Mouse (Mus musculus) ES-Bruce4 (cell line): ENCODE results near the gene Rbbp8nl. TPM values are rescaled to one million over a fixed set of nuclear protein-coding genes. Genes with fewer than 3 reads are reported as not detected.

Experiments used
- H3K27ac ChIP-seq: 2 replicates; pipeline ENCODE4 v1.5.1; 2012; ENCODE audit warnings: low read length, inconsistent platforms; ENCODE audit not compliant: insufficient read depth
- H3K27me3 ChIP-seq: 2 replicates; pipeline ENCODE4 v1.6.1; 2012; ENCODE audit warnings: mild to moderate bottlenecking, low read length, inconsistent platforms; ENCODE audit not compliant: control insufficient read depth, poor library complexity, insufficient read depth, severe bottlenecking
- H3K36me3 ChIP-seq: 2 replicates; pipeline ENCODE4 v1.6.1; 2012; ENCODE audit warnings: inconsistent platforms, mild to moderate bottlenecking, low read length, moderate library complexity; ENCODE audit not compliant: control insufficient read depth, poor library complexity, insufficient read depth, severe bottlenecking
- H3K4me1 ChIP-seq: one replicate; pipeline ENCODE4 v1.8.1; 2011; ENCODE audit warnings: low read length; ENCODE audit not compliant: control insufficient read depth, insufficient read depth
- H3K4me3 ChIP-seq: 2 replicates; pipeline ENCODE4 v1.5.1; 2011; ENCODE audit warnings: low read depth, mild to moderate bottlenecking, low read length
- H3K9ac ChIP-seq: 2 replicates; pipeline ENCODE4 v1.6.1; 2012; ENCODE audit warnings: low read depth, mild to moderate bottlenecking, inconsistent platforms; ENCODE audit not compliant: poor library complexity, severe bottlenecking
- H3K9me3 ChIP-seq: replicated peaks from 2 replicates; pipeline ENCODE4 v1.6.1; 2012; ENCODE audit warnings: mild to moderate bottlenecking, low read length, inconsistent platforms; ENCODE audit not compliant: control insufficient read depth, poor library complexity, insufficient read depth, severe bottlenecking
- CTCF ChIP-seq: IDR thresholded peaks from one replicate; pipeline ENCODE4 v1.8.1; 2011; ENCODE audit warnings: low read depth, low read length
- EP300 ChIP-seq: IDR thresholded peaks from 2 replicates; pipeline ENCODE4 v1.6.1; 2011; ENCODE audit warnings: low read depth, low read length; ENCODE audit not compliant: insufficient read depth
- POLR2A ChIP-seq: IDR thresholded peaks from one replicate; pipeline ENCODE4 v1.8.1; 2011; ENCODE audit warnings: low read length; ENCODE audit not compliant: insufficient read depth
- polyA plus RNA-seq: library from polyadenylated mRNA; stranded (reverse); fragments of >200 nt; gene quantifications from 2 replicates; pipeline ENCODE4 v1.2.4, GENCODE M21; 2011; ENCODE audit warnings: low read depth; ENCODE audit not compliant: missing spikeins, insufficient read depth, insufficient read length

Rbbp8nl gene
- polyA plus RNA-seq, 1 experiment = 1.8 TPM

- H3K4me1 ChIP-seq = no peaks in the 10 kb centered on the region
- H3K4me3 ChIP-seq = no peak overlapping the region
- no peaks in the 10 kb centered on the region for H3K36me3 ChIP-seq
- H3K9me3 ChIP-seq = no peaks in the 10 kb centered on the region
- H3K27ac ChIP-seq = no peak overlapping the region
- TF ChIP-seq EP300 = no peak
- no peak for TF ChIP-seq POLR2A
- no peak for TF ChIP-seq CTCF
- H3K9ac ChIP-seq = no peak overlapping the region
- no peaks in the 10 kb centered on the region for H3K27me3 ChIP-seq
These were observed 10.6 kb upstream of the Rbbp8nl start for GRCm38 (mm10) chr2:180300252-180300651.

- TF ChIP-seq POLR2A = no peak
- TF ChIP-seq EP300 = peak; percentile 91
- no peak for TF ChIP-seq CTCF
- Histone ChIP-seq H3K4me3 (no peak overlapping the region), H3K9ac (no peak overlapping the region), H3K27ac (peak overlapping the region; percentile 82), H3K27me3 (no peaks in the 10 kb centered on the region), H3K36me3 (no peaks in the 10 kb centered on the region), H3K4me1 (peaks cover 26% of the 10 kb centered on the region), H3K9me3 (no peaks in the 10 kb centered on the region)
These were observed 3.2 kb upstream of the Rbbp8nl start for GRCm38 (mm10) chr2:180292906-180293305.

GRCm38 (mm10) chr2:180292026-180292425 is 2.3 kb upstream of the Rbbp8nl start:
- Histone ChIP-seq H3K4me1 (peaks cover 26% of the 10 kb centered on the region), H3K4me3 (0 out of 2 replicates have a peak overlapping the region, but pooled peaks have one; percentile 35), H3K27me3 (no peaks in the 10 kb centered on the region), H3K36me3 (no peaks in the 10 kb centered on the region), H3K27ac (peak overlapping the region; percentile 63), H3K9me3 (no peaks in the 10 kb centered on the region), H3K9ac (no peak overlapping the region)
- TF ChIP-seq POLR2A (no peak), CTCF (no peak), EP300 (no peak)

GRCm38 (mm10) chr2:180291566-180291965 is 1.9 kb upstream of the Rbbp8nl start:
- no peaks in the 10 kb centered on the region for H3K9me3 ChIP-seq
- H3K27ac ChIP-seq = peak overlapping the region; percentile 63
- TF ChIP-seq POLR2A = no peak
- H3K4me1 ChIP-seq = peaks cover 26% of the 10 kb centered on the region
- peak overlapping the region; percentile 35 for H3K4me3 ChIP-seq
- H3K27me3 ChIP-seq = no peaks in the 10 kb centered on the region
- no peak overlapping the region for H3K9ac ChIP-seq
- no peaks in the 10 kb centered on the region for H3K36me3 ChIP-seq

GRCm38 (mm10) chr2:180290503-180290902 is 824 bp upstream of the Rbbp8nl start:
- Histone ChIP-seq H3K36me3 (no peaks in the 10 kb centered on the region), H3K9ac (0 out of 2 replicates have a peak overlapping the region, but pooled peaks have one; percentile 4), H3K27me3 (no peaks in the 10 kb centered on the region), H3K4me3 (peak overlapping the region; percentile 35), H3K27ac (peak overlapping the region; percentile 39; the same call in 1 of the 2 replicates), H3K9me3 (no peaks in the 10 kb centered on the region), H3K4me1 (peaks cover 26% of the 10 kb centered on the region)
- TF ChIP-seq POLR2A = no peak
- peak; percentile 54; the same call in 1 of the 2 replicates for TF ChIP-seq EP300

GRCm38 (mm10) chr2:180288966-180289365 is 713 bp downstream of the Rbbp8nl start:
- H3K4me3 ChIP-seq = peak overlapping the region; percentile 16
- H3K9me3 ChIP-seq = no peaks in the 10 kb centered on the region
- H3K36me3 ChIP-seq = no peaks in the 10 kb centered on the region
- peaks cover 20% of the 10 kb centered on the region for H3K4me1 ChIP-seq
- no peaks in the 10 kb centered on the region for H3K27me3 ChIP-seq
- H3K27ac ChIP-seq = peak overlapping the region; percentile 38
- peak overlapping the region; percentile 4; the same call in 1 of the 2 replicates for H3K9ac ChIP-seq
- TF ChIP-seq POLR2A = no peak
- TF ChIP-seq CTCF = no peak
- peak; percentile 56; the same call in 1 of the 2 replicates for TF ChIP-seq EP300
